Mouse (Mus musculus) heart, embryonic 14.5 days (tissue): ENCODE data around the gene Amt. TPM values are rescaled to one million over a fixed set of nuclear protein-coding genes. Genes with fewer than 3 reads are reported as not detected.
"Not testable (repeated sequence)": the region's sequence is repeated elsewhere in the genome, so short reads cannot be mapped to it uniquely, and the experiment has no call there.

ENCODE experiments used
- ATAC-seq: fragments of 200-750 bp; cut with Nextera tagmentation; 2 replicates; pipeline ENCODE4 v1.8.0; 2017; ENCODE audit warnings: low read depth, moderate TSS enrichment; ENCODE audit not compliant: insufficient number of reproducible peaks, insufficient read depth, low FRiP score
- H3K27ac ChIP-seq, 2 experiments: fragments of 200-500 bp in 1 of 2; fragments of 300-500 bp in 1 of 2; sonication (generic) in 1 of 2; replicated peaks in 1 of 2; 2 replicates each; pipeline ENCODE4 v1.5.1; 2012 to 2014; ENCODE audit warnings: low read depth in 2 of 2, low read length in 2 of 2, control low read depth in 1 of 2, mild to moderate bottlenecking in 1 of 2, mixed read lengths in 1 of 2; ENCODE audit not compliant: control insufficient read depth in 1 of 2, insufficient read depth in 1 of 2
- H3K27me3 ChIP-seq: fragments of 300-500 bp; sonication (generic); 2 replicates; pipeline ENCODE4 v1.6.1; 2014; ENCODE audit warnings: mild to moderate bottlenecking, low read length, control low read depth; ENCODE audit not compliant: control insufficient read depth, insufficient read depth
- H3K36me3 ChIP-seq: fragments of 300-500 bp; sonication (generic); 2 replicates; pipeline ENCODE4 v1.6.1; 2014; ENCODE audit warnings: mild to moderate bottlenecking, control low read depth, low read length, mixed read lengths; ENCODE audit not compliant: control insufficient read depth, insufficient read depth
- H3K4me1 ChIP-seq, 2 experiments: fragments of 200-500 bp in 1 of 2; fragments of 300-500 bp in 1 of 2; sonication (generic) in 1 of 2; 2 replicates each; pipeline ENCODE4 v1.6.1; 2012 to 2014; ENCODE audit warnings: low read length in 2 of 2, control low read depth in 1 of 2, mixed read lengths in 1 of 2; ENCODE audit not compliant: control insufficient read depth in 2 of 2, insufficient read depth in 2 of 2
- H3K4me2 ChIP-seq: fragments of 300-500 bp; sonication (generic); 2 replicates; pipeline ENCODE4 v1.6.1; 2014; ENCODE audit warnings: mild to moderate bottlenecking, low read length
- H3K4me3 ChIP-seq, 2 experiments: fragments of 200-500 bp in 1 of 2; fragments of 300-500 bp in 1 of 2; sonication (generic) in 1 of 2; 2 replicates each; pipeline ENCODE4 v1.5.1; 2012 to 2014; ENCODE audit warnings: low read length in 2 of 2, mild to moderate bottlenecking in 2 of 2, control low read depth in 1 of 2, low read depth in 1 of 2, moderate library complexity in 1 of 2; ENCODE audit not compliant: control insufficient read depth in 1 of 2, insufficient read depth in 1 of 2
- H3K9ac ChIP-seq: fragments of 300-500 bp; sonication (generic); 2 replicates; pipeline ENCODE4 v1.6.1; 2014; ENCODE audit warnings: mild to moderate bottlenecking, low read length
- H3K9me3 ChIP-seq: fragments of 300-500 bp; sonication (generic); 2 replicates; pipeline ENCODE4 v1.6.1; 2016; ENCODE audit warnings: low read length, control low read depth; ENCODE audit not compliant: control insufficient read depth
- WGBS: fragments of 180-500 bp; shearing (Covaris S2); extraction: QIAGEN DNeasy Blood & Tissue Kit; methylation state at CpG from one replicate; pipeline ENCODE4 v1.1.7; 2014; 5-methylcytosine and 5-hydroxymethylcytosine counted together
- polyA plus RNA-seq: library from polyadenylated mRNA; unstranded; fragments of >200 nt; fragmentation: Nextera tagmentation; extraction: Ambion mirVana; gene quantifications from 2 replicates; pipeline ENCODE4 v1.2.1, GENCODE M21; 2014

Gene Amt
- polyA plus RNA-seq, 1 experiment from 2014 or later = 10.4 TPM

DNA sequence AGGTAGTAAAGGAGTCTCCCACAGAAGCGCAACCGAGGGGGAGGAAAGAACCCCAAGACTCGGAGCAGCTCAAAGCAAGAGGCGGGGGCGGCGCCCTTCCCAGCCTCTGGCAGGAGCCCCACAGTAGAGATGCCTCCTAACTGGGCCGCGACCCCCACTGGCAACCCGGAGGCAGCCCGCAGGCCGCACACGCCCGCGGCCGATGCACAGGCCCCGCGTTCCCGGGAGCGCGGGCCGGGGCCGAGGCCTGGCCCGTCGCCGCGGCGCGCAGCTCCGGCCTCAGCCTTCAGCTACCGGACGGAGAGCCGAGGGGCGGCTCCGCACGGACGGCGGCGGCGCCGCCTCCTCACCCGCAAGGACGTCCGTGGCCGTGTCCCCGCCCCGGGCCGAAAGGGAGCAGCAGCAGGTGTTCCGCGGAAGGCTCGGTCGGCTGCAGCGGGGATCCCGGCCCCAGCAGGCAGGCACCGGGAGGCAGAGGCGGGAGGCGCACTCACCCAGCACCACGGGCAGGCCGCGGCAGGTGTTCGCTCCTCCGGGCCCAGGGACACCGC is 33.4 kb upstream of the Amt start:
- H3K4me2 ChIP-seq = peak overlapping the region; percentile 68
- H3K9ac ChIP-seq = peak overlapping the region; percentile 95
- peak; percentile 40 for ATAC-seq
- H3K27me3 ChIP-seq = no peaks in the 10 kb centered on the region
- H3K36me3 ChIP-seq = no peaks in the 10 kb centered on the region
- no peaks in the 10 kb centered on the region for H3K9me3 ChIP-seq
- peaks cover 23 to 62% of the 10 kb centered on the region in 2 experiments for H3K4me1 ChIP-seq
- H3K4me3 ChIP-seq = peak overlapping the region; percentile 82 to 98
- WGBS = under 1% methylated on average over 58 of the region's 62 CpGs
- H3K27ac ChIP-seq = peak overlapping the region; percentile 97

DNA sequence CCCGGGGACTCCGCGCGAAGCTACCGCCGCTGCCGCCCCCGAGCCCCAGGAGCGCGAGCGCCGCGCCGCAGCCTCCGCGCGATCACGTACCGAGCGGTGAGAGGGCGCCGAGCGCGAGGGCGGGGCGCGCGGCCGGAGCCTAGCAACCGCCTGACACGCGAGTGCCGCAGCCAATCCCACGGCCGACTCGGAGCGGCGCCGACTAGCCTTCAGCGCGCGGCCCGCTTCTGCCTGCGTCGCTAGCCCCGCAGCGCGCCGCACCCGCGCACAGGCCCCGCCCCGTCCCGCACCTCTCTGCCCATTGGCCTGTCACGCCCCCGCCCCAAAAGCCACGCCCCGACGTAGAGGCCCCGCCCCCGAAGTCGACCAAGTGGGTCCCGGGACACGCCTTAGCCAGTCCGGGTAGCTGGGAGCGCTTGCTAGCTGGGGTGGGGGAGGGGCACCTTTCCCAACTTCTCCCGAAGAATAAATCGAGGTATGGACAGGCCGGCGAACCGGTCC is 32.9 kb upstream of the Amt start, which contains the start of gene Dag1:
Gene Dag1 (minus strand): TSS at position 269 of the 501 bp plus-strand sequence.
- Histone ChIP-seq H3K36me3 (no peaks in the 10 kb centered on the region), H3K9ac (peak within 1 kb of the TSS; percentile 95), H3K4me2 (peak within 1 kb of the TSS; percentile 68), H3K27me3 (no peaks in the 10 kb centered on the region), H3K9me3 (no peaks in the 10 kb centered on the region), H3K27ac (peak within 1 kb of the TSS; percentile 97 to 98), H3K4me3 (peak within 1 kb of the TSS; percentile 82 to 98), H3K4me1 (peaks cover 27 to 66% of the 10 kb centered on the region in 2 experiments)
- peak; percentile 95 for ATAC-seq
- whole genome bisulfite sequencing = under 1% methylated on average over 60 of the region's 71 CpGs

DNA sequence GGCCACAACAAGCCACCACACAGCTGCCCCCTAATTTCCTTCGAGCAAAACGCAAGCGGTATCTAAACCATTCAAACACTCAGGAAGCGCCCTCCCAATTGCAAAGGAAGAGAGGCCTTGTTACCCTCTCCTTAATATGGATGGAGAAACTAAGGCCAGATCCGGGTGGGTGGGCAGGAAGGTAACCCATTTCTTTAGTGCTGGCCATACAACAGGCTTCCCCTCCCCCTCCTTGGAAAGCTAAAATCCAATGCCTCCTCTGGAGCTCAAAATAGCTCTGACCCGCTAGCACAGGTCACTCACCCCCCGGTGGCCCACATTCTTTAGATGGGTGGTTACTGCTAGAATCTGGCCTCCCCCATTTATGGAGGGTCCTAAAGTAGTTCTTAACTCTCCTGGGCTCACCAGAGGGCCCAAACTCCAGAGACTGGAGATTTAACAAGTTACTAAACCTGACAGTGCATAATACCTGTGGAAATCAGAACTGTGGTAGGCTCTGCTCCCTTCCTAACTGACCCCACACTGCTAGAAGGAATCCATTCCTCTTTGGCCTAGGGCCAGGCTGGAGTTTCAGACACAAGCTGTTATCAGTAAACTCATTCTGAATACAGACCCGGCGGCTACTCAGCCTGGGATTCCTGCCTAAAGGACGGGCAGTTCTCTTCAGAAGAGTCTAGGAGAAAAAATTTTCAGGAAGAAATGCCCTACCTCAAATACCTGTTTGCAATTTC is 32.3 kb upstream of the Amt start:
- Histone ChIP-seq H3K27me3 (no peaks in the 10 kb centered on the region), H3K36me3 (no peaks in the 10 kb centered on the region), H3K4me2 (peak overlapping the region; percentile 68), H3K9ac (peak overlapping the region; percentile 95), H3K4me3 (peak overlapping the region; percentile 82 to 98), H3K27ac (peak overlapping the region; percentile 97 to 98), H3K4me1 (peaks cover 27 to 60% of the 10 kb centered on the region in 2 experiments), H3K9me3 (no peaks in the 10 kb centered on the region)
- ATAC-seq = peak; percentile 58
- WGBS = under 1% methylated on average over 10 of the region's 10 CpGs

DNA sequence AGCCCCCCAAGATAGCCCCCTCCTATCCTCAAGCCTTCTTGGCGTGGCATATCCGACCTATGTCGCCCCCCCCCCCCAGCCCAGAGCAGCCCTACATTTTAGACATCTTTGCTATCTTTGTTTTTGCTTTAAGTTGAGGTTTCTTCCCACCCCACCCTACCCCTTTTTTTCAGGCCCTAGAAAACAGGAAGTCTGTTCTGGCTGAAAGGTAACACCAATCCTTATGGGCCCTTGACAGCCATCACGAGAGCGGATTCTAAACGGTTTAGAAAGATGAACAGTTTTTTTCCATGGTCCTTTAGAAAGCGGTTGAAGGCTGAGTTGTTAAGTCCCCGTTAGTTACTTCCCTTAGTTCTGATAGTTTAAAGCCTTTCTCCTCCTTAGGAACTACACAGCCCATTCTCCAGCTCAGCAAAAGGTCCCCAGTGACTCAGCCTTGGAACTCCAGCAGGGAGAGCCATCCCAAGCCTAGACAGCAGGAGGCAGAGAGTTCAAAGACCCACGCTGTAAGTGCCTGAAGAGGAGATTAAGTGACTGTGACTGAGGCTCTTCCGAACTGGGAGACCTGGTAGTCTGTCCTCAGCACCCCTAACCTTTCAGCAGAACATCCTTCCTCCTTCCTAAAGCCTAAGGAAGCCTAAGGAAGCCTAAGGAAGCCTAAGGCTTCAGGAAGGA is 30.3 kb upstream of the Amt start:
- no peak overlapping the region for H3K4me3 ChIP-seq
- H3K27ac ChIP-seq = peak overlapping the region in 1 of 2 experiments; percentile 97; a peak in 1 of 4 replicates
- 60% methylated on average over 10 of the region's 10 CpGs for WGBS
- H3K9me3 ChIP-seq = no peaks in the 10 kb centered on the region
- no peaks in the 10 kb centered on the region for H3K27me3 ChIP-seq
- no peaks in the 10 kb centered on the region for H3K36me3 ChIP-seq
- no peak overlapping the region for H3K4me2 ChIP-seq
- H3K4me1 ChIP-seq = peaks cover 25 to 42% of the 10 kb centered on the region in 2 experiments
- ATAC-seq = no peak
- H3K9ac ChIP-seq = no peak overlapping the region

DNA sequence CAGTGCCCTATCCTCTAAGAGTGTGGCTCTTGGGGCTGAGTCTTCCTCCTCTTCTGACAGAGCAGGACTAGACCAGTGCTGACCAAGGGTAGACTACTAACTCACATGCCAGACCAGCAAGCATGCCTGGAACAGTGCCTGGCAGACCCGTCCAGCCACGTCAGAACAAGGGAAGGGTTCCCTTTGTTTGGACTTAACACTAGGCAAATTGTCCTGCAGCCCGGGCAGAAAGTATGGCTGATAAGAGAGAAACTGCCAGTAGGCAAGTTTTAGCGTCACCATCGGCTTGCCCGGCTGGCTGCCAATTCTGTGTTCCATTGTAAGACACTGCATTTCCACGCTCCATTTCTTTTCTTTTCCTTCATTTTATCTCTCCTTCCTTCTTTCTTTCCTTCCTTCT is 29.0 kb upstream of the Amt start:
- Histone ChIP-seq H3K9me3 (no peaks in the 10 kb centered on the region), H3K4me1 (peaks cover 24 to 38% of the 10 kb centered on the region in 2 experiments), H3K9ac (no peak overlapping the region), H3K27me3 (no peaks in the 10 kb centered on the region), H3K27ac (peak overlapping the region; percentile 70 to 71), H3K4me2 (no peak overlapping the region), H3K4me3 (no peak overlapping the region), H3K36me3 (no peaks in the 10 kb centered on the region)
- ATAC-seq = no peak
- 41% methylated on average over 7 of the region's 7 CpGs for WGBS

DNA sequence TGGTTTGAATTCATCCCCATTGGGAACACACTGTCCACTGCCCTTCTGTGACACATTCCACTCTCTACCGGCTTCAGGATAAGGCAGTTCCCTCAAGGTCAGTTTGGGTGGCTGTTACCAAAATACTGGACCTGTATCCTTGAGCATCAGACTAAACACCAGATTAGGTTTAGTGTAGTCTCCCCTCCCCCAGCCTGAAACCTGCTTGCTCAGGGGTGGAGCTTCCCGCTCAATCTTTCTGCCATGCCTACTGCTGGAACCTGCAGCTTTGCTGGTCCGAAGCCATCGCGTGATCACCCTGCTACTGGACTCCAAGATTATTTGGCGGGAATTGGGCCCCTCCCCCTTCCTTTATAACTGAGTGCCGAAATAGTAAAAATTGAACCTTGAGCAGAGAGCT is 28.0 kb upstream of the Amt start:
- H3K4me3 ChIP-seq, H3K9me3 ChIP-seq, H3K27ac ChIP-seq, H3K27me3 ChIP-seq, ATAC-seq, H3K9ac ChIP-seq, H3K4me2 ChIP-seq, H3K36me3 ChIP-seq: not testable (repeated sequence)
- H3K4me1 ChIP-seq = peaks cover 24 to 38% of the 10 kb centered on the region in 2 experiments
- 59% methylated on average over 6 of the region's 7 CpGs for WGBS

DNA sequence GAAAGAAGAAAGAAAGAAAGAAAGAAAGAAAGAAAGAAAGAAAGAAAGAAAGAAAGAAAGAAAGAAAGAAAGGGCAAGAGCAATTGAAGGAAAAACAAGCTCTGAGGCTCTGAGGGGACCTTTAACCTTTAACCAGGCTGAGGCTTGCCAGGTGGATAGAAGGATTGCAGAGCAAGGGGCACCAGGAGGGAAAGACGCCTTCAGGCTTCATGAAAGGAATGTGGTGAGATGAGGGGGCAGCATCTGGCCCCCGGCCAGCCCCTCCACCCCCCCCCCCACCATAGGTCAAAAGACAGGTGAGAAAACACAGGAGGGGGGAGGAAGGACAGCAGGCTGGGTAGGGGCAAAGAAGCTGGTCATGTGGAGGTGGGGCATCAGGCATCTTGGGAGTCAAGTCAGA is 24.7 kb upstream of the Amt start:
- 28% methylated on average over 2 of the region's 2 CpGs for WGBS
- Histone ChIP-seq H3K9me3 (no peaks in the 10 kb centered on the region), H3K27me3 (no peaks in the 10 kb centered on the region), H3K4me3 (no peak overlapping the region), H3K4me2 (no peak overlapping the region), H3K4me1 (peaks cover 26 to 32% of the 10 kb centered on the region in 2 experiments), H3K27ac (no peak overlapping the region), H3K36me3 (no peaks in the 10 kb centered on the region), H3K9ac (no peak overlapping the region; the same call in 1 of the 2 replicates)
- ATAC-seq = no peak
